Mouse (Mus musculus): Measurements from ENCODE around the gene Arg1. TPM values are rescaled to one million over a fixed set of nuclear protein-coding genes. Genes with fewer than 3 reads are reported as not detected.

The Arg1 gene
- 20.6 and 47.5 TPM in 2 replicates for polyA plus RNA-seq (2015; fragmentation: Nextera tagmentation; extraction: Ambion mirVana)

DNA sequence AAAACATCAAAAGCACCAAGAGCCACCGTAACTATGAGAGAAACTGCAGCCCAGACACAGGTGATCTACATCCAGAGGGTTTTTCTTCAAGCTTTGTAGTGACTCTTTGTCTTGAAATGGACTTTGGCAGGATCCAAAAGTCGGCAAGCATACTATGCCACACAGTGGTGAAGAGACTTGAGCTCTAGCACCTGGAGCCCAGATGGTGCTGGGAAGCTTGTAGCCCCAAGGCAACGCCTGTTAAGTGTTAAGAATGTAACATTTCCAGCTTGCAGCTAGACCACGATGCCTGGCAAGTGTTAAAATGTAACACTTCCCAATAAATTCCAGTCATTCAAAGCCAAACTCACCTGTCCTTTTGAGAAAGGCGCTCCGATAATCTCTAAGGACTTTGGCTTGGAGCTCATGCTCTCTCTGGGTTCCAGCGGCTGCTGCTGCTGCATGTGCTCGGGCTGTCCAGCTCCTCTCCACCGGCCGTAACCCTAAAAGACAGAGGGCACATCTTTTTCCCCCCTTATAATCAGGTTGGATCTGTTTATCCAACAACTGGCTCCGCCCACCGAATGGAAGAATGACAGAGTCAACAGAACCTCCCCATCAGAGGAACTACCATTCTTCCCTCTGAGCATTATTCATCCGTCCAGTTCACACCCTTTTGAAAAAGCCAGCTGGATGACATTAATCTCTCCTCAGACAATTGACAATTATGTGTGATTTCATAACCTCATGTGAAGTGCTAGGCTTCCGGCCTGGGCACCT is at the start of gene Arg1:
TSS of gene Arg1 (minus strand) at position 523 of the 759 bp plus-strand sequence.
- no peaks in the 10 kb centered on the region for H3K36me3 ChIP-seq
- no peaks in the 10 kb centered on the region for H3K9me3 ChIP-seq
- no peak for ATAC-seq (ENCODE audit: insufficient read depth, low FRiP score, low read depth)
- H3K9ac ChIP-seq = no peak within 1 kb of the TSS
- peaks cover 6% of the 10 kb centered on the region; the same call in 1 of the 2 replicates for H3K4me1 ChIP-seq
- peak within 1 kb of the TSS; percentile 39 for H3K4me2 ChIP-seq
- WGBS = 21% methylated on average over 14 of the region's 14 CpGs
- no peak within 1 kb of the TSS for H3K27ac ChIP-seq
- H3K27me3 ChIP-seq (replicated peaks) = no peaks in the 10 kb centered on the region
- no peak within 1 kb of the TSS for H3K4me3 ChIP-seq (replicated peaks)

DNA sequence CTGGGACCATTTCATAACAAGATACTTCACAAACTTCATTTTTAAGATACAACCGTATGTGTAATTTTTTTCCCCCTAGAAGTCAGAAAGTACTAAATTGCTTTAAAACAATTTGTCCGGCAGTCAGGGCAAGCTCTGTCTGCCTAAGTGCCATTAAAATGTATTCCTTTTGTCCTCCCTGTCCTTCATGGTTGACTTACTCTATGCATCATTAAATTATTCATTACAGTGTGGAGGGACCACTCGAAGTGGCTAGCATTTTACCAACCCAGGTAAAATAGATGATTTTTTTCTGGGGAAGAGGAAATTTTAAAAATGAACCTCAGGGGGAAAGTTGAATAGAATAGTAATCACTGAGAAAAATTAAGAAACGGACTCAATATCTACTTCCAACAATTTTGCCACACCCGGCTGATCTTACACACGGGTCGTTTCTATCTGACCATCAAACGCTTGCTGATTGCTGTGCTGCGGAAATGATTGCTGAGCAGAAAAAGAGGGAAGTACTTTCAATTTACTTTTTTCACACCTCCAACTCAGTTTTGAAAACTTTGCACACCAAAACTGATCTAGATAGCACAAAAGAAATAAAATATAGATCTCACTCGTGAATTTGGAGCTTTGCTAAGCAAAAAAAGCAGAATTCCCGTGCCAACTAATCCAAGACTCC is 46.7 kb upstream of the Arg1 start:
- H3K4me3 ChIP-seq (replicated peaks) = no peak overlapping the region
- 79% methylated on average over 11 of the region's 11 CpGs for WGBS
- 0 out of 2 replicates have a peak, but pooled peaks cover 4% of the 10 kb centered on the region for H3K4me1 ChIP-seq
- H3K9ac ChIP-seq = no peak overlapping the region
- H3K36me3 ChIP-seq = no peaks in the 10 kb centered on the region
- ATAC-seq (ENCODE audit: insufficient read depth, low FRiP score, low read depth) = no peak
- H3K27me3 ChIP-seq (replicated peaks) = no peaks in the 10 kb centered on the region
- H3K27ac ChIP-seq = no peak overlapping the region
- H3K9me3 ChIP-seq = no peaks in the 10 kb centered on the region
- H3K4me2 ChIP-seq = no peak overlapping the region

DNA sequence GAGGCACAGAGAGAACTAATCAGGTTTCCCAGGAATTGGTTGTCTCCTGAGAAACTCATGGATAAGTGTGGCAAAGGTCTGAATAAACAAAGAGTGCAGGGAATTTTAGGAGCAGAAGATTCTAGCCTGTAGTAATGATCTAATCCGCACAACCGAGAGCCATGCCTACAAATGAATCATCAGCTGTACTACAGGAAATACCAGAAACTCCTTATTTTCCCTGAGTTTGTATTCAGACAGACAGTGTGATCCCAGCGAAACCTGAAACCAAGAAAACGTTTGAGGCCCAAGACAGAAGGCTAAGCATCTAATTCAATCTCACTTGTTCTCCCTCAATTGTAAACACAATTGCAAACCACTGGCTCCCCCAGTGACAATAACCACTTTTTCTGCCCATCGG is 46.1 kb upstream of the Arg1 start:
- Histone ChIP-seq H3K36me3 (no peaks in the 10 kb centered on the region), H3K9me3 (no peaks in the 10 kb centered on the region), H3K27me3 (replicated peaks) (no peaks in the 10 kb centered on the region), H3K4me1 (0 out of 2 replicates have a peak, but pooled peaks cover 4% of the 10 kb centered on the region), H3K4me2 (no peak overlapping the region), H3K9ac (no peak overlapping the region), H3K27ac (no peak overlapping the region), H3K4me3 (replicated peaks) (no peak overlapping the region)
- 38% methylated on average over 5 of the region's 5 CpGs for WGBS
- no peak for ATAC-seq (ENCODE audit: insufficient read depth, low FRiP score, low read depth)

DNA sequence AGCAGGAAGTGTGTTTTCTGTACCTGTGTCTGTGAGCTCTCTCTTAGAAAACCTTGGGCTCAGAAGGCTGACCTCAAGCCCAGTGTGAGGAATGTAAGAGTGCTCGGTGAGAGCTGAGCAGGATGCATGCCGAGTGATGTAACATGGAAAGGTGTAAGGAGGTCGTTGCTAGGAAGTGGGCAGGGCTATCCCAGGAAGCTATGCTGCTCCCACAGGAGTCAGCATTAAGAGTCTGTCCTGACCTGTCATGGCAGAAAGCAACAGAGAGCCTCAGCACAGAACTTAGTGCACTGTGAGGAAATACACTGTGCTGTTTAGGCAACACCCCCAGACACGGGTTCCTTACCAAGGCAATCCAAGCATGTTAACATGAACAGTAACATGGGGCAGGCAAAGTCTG is 45.6 kb upstream of the Arg1 start:
- no peak overlapping the region for H3K9ac ChIP-seq
- no peak for ATAC-seq (ENCODE audit: insufficient read depth, low FRiP score, low read depth)
- H3K27me3 ChIP-seq (replicated peaks) = no peaks in the 10 kb centered on the region
- no peaks in the 10 kb centered on the region for H3K9me3 ChIP-seq
- H3K36me3 ChIP-seq = no peaks in the 10 kb centered on the region
- H3K4me3 ChIP-seq (replicated peaks) = no peak overlapping the region
- H3K27ac ChIP-seq = no peak overlapping the region
- H3K4me2 ChIP-seq = no peak overlapping the region
- WGBS = 24% methylated on average over 4 of the region's 4 CpGs
- H3K4me1 ChIP-seq = 0 out of 2 replicates have a peak, but pooled peaks cover 4% of the 10 kb centered on the region

DNA sequence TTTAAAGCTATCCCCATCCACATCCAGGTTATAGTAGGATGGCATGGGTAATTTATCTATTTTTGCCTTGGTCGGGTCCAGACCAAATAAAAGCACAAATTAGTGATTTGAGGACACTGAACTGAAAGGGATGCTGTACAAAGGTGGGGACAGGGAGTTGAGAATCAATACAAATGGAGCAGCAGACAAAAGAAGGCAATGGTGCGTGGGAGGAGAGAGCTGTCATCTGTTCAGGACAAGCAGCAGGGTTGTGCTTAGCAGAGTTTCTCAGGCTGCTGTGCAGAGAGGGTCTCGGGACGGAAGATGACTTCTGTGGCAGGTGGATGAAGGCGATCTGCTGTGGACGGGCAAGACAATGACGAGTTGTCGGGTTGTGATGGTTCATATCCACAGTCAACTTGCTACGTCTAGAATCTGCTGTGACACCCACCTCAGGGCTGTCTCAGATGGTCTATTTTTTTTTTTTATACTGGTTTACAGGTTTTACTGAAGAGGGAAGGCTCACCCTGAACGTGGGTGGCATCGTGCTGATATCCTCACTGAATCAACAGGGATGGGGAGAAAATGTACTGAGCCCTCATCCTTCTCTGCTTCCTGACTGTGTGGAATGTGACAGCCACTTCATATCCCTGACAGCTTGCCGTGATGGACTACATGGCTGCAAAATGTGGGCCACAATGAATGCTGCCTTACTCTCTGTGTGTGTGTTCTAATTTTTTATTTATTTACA is 38.7 kb upstream of the Arg1 start:
- Histone ChIP-seq H3K27ac (no peak overlapping the region), H3K4me2 (no peak overlapping the region), H3K4me3 (replicated peaks) (no peak overlapping the region), H3K27me3 (replicated peaks) (no peaks in the 10 kb centered on the region), H3K9me3 (no peaks in the 10 kb centered on the region), H3K4me1 (no peaks in the 10 kb centered on the region), H3K9ac (no peak overlapping the region), H3K36me3 (no peaks in the 10 kb centered on the region)
- ATAC-seq (ENCODE audit: insufficient read depth, low FRiP score, low read depth) = no peak
- 68% methylated on average over 12 of the region's 12 CpGs for WGBS

DNA sequence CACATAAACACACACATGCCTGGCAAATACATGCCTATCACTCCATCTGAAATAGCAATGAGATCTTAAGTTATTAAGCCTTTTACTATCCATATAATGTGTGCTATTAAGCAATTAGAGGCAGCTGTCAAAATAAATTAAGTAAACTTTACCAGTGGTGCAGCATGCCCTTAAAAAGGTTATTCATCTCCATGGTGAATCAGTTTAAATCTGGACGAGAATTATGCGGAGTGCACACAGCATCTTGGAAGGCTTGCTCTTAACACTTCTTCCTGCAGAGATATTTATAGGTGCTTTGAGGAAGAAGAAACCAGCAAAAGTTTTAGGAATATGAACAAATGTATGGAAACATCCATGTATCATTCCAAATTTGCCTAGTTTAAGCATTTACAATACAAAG is 34.6 kb upstream of the Arg1 start:
- Histone ChIP-seq H3K9ac (no peak overlapping the region), H3K4me3 (replicated peaks) (no peak overlapping the region), H3K27me3 (replicated peaks) (no peaks in the 10 kb centered on the region), H3K36me3 (no peaks in the 10 kb centered on the region), H3K9me3 (no peaks in the 10 kb centered on the region), H3K4me2 (no peak overlapping the region), H3K27ac (no peak overlapping the region), H3K4me1 (peaks cover 14% of the 10 kb centered on the region)
- ATAC-seq (ENCODE audit: insufficient read depth, low FRiP score, low read depth) = no peak
- 51% methylated on average over 2 of the region's 2 CpGs for WGBS

DNA sequence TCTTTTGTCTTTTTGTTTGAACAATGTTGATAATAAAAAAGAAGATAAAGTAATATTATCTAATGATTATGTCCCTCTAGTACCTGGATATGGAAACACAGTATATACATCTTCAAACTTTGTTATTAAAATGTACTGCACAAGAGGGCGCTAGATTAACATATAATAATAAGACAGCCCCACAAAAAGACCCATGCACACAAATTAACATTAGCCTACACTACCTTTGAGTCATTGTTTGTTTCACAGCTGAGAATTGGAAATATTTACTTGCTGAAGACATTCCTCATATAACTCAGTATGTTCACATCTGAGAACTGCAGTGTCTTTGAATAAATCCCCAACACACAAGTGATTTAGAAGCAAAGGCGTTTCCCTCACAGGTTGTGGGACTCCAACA is 33.8 kb upstream of the Arg1 start:
- ATAC-seq (ENCODE audit: insufficient read depth, low FRiP score, low read depth) = no peak
- Histone ChIP-seq H3K27ac (no peak overlapping the region), H3K36me3 (no peaks in the 10 kb centered on the region), H3K9ac (no peak overlapping the region), H3K4me2 (no peak overlapping the region), H3K9me3 (no peaks in the 10 kb centered on the region), H3K27me3 (replicated peaks) (no peaks in the 10 kb centered on the region), H3K4me1 (peaks cover 14% of the 10 kb centered on the region), H3K4me3 (replicated peaks) (no peak overlapping the region)
- 48% methylated on average over 2 of the region's 2 CpGs for WGBS

DNA sequence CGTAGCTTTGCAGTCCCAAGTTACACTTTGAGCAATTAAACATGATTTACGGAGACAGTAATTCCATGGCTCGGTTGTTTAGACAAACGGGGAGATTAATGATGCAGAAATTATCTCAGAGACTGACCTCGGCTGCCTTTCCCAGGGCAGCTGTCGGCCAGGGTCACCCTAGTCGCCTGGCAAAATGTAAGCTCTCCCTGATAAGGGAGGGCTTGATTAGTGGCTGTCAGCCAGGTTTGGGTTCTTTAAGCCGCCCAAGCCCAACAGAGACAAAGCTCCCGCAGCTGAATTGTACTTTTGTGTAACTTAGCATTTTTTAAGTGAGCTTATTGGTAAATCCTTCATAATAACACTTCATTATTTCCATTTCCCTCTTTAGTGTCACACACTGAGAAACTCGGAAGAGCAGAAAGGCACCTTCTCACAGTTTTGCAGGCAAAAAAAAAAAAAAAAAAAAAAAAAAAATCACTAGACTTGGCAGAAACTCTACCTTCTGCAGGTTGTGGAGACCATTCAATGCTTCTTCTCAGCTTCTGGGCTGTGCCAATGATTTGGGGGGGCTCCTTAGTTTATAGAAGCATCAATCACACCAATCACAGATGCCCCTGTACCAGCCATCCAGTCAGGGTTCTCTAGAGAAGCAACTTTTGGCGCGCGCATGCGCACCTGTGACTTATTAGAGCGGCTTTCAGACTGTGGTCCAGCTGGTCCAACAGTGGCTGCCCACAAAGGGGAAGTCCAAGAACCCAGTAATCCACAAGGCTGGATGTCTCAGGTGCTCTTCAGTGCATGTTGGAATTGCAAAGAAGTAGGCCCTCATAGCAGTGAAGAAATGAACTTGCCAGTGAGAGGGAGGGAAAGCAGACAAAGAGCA is 32.0 kb upstream of the Arg1 start:
- Histone ChIP-seq H3K36me3 (no peaks in the 10 kb centered on the region), H3K4me1 (peaks cover 14% of the 10 kb centered on the region), H3K4me2 (peak overlapping the region; percentile 40), H3K9ac (no peak overlapping the region), H3K27me3 (replicated peaks) (no peaks in the 10 kb centered on the region), H3K4me3 (replicated peaks) (no peak overlapping the region), H3K9me3 (no peaks in the 10 kb centered on the region), H3K27ac (no peak overlapping the region)
- ATAC-seq (ENCODE audit: insufficient read depth, low FRiP score, low read depth) = no peak
- WGBS = 31% methylated on average over 15 of the region's 15 CpGs

DNA sequence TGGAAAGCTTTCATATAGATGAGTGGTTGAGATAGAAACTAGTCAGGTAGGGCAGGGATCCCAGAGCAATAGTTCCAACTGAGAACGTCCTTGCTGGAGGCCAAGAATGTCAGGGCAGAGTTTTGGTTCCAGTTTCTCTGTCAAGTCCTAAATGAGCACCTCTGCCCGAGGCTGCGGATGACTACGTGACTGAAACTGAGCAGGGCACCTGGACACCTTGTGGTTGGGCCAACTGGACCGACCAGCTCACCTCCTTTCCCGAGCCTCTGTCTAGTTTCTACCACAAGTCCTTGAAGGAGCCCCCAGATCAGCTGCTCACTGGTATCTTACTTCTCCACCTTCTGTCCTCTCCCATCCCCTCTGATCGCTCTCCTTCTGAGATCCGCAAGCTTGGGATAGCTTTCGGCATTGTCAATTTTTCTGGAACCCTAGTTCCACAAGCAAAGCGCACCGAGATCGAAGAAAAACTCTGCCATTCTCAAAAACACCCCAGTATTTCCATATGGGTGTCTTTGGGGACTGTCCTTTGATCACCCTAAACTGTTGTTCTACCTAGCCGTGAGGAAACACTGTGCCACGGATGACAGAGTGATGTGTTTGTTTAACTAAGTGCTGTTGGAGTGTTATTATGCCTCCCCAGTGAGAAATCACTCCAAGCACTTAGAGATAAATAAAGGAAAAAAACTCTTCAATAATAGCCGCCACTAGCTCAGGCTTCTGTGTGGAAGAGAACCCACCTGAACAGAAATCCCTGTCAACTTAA is 31.2 kb upstream of the Arg1 start:
- ATAC-seq (ENCODE audit: insufficient read depth, low FRiP score, low read depth) = no peak
- 31% methylated on average over 15 of the region's 15 CpGs for WGBS
- no peaks in the 10 kb centered on the region for H3K9me3 ChIP-seq
- no peaks in the 10 kb centered on the region for H3K36me3 ChIP-seq
- H3K27ac ChIP-seq = peak overlapping the region; percentile 5; the same call in 1 of the 2 replicates
- H3K27me3 ChIP-seq (replicated peaks) = no peaks in the 10 kb centered on the region
- peak overlapping the region; percentile 40 for H3K4me2 ChIP-seq
- H3K4me1 ChIP-seq = peaks cover 14% of the 10 kb centered on the region
- H3K4me3 ChIP-seq (replicated peaks) = no peak overlapping the region
- no peak overlapping the region for H3K9ac ChIP-seq

DNA sequence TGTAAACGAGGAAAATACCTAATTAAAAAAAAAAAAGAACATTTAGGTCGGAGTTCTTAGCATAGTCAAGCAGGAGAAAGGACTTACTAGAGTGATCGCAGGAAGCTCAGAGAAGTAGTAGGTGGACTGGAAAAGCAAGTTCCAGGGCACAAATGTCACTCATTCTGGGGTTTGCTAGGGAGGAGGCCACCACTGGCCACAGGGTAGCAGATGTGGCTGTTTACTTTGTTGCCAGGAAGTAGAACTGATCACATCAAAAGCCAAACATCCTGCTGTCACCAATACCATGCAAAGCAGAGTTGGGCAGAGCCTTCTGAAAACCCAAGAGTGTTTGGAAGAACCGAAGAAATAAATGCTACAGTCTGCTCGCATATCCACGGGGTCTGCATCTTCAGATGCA is 26.6 kb upstream of the Arg1 start:
- 72% methylated on average over 6 of the region's 6 CpGs for WGBS
- no peak for ATAC-seq (ENCODE audit: insufficient read depth, low FRiP score, low read depth)

DNA sequence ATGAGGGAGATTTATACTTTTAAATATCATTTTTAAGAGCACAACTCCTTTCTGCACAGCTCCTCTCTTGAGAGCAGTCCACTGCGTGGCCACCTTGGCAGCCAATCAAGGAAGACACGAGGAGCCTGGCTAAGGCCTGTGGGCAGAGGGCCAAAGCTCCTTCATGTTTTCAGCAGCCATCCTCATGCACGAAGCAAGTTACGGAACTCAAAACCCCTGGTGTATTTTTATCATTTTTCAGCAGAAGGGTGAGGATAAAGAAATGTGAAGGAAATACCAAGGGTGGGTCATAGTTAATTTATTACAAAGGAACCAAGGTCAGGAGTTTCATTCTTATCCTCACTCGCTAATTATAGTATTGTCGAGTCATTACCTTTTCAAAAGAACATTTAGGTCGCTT is 25.3 kb upstream of the Arg1 start:
- H3K4me3 ChIP-seq (replicated peaks) = no peak overlapping the region
- no peak for ATAC-seq (ENCODE audit: insufficient read depth, low FRiP score, low read depth)
- no peaks in the 10 kb centered on the region for H3K36me3 ChIP-seq
- H3K27me3 ChIP-seq (replicated peaks) = no peaks in the 10 kb centered on the region
- H3K4me2 ChIP-seq = no peak overlapping the region
- H3K27ac ChIP-seq = no peak overlapping the region
- H3K9ac ChIP-seq = no peak overlapping the region
- no peaks in the 10 kb centered on the region for H3K9me3 ChIP-seq
- 69% methylated on average over 7 of the region's 7 CpGs for WGBS
- H3K4me1 ChIP-seq = no peaks in the 10 kb centered on the region

More for the DNA sequence above, 26.6 kb upstream of the Arg1 start:
- Histone ChIP-seq H3K4me1 (peaks cover 6% of the 10 kb centered on the region; the same call in 1 of the 2 replicates), H3K9ac (no peak overlapping the region), H3K27ac (no peak overlapping the region), H3K27me3 (replicated peaks) (no peaks in the 10 kb centered on the region), H3K36me3 (no peaks in the 10 kb centered on the region), H3K9me3 (no peaks in the 10 kb centered on the region), H3K4me2 (no peak overlapping the region), H3K4me3 (replicated peaks) (no peak overlapping the region)

All from stomach, embryonic 15.5 days (tissue).